13 mouse cellular contexts compared by ENCODE assay signal in the genomic region with DNA sequence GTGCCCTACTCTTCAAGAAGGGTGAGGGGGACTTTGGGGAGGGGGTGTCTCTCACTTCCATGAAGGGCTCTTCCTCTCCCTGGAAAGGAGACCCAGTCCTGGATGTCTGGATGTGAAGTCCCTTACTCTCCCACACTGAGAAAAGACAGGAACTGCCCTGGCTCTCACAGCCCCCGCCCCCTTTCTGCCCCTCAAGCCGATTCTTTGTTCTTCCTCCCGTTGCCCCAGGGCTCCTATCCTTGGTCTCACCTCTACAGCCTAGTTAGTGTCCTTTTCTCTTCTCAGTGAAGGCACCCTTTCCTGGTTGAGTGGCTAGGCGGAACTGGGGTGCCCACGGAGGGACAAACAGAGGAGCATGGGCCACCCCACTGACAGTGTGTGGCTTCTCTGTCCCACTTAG. TPM values are rescaled to one million over a fixed set of nuclear protein-coding genes. Genes with fewer than 3 reads are reported as not detected.
DNase-seq lines count a peak whose midpoint lies in the region; ATAC-seq and TF ChIP-seq lines count a peak whose summit lies in the region.
"Had no signal": no experiment of that assay in that cellular context is flagged by ENCODE, and none has a peak within 500 bp of the region (broad histone marks: within the 10 kb centered on the region; RNA-seq: fewer than 3 reads in every experiment).

A gene (minus strand): TSS at position 101 of the 400 bp plus-strand sequence.

- intact Hi-C loops in heart, postnatal 14 days (cut with DNase I) = no loop called here

- H3K9ac ChIP-seq in heart, postnatal 0 days (replicated peaks; ENCODE audit: low read depth, low read length) = no peak within 1 kb of the TSS
- H3K9ac ChIP-seq in embryonic facial prominence, embryonic 11.5 days (replicated peaks; ENCODE audit: low read length) = peak within 1 kb of the TSS; percentile 40
- no peak within 1 kb of the TSS for H3K9ac ChIP-seq in intestine, embryonic 15.5 days
- 0 out of 2 replicates have a peak within 1 kb of the TSS, but pooled peaks have one; percentile 20 for H3K9ac ChIP-seq in midbrain, embryonic 14.5 days (replicated peaks; ENCODE audit: low read length)

- 55% methylated on average over 5 of the region's 5 CpGs for WGBS in heart, postnatal 0 days
- WGBS in embryonic facial prominence, embryonic 11.5 days = 37% methylated on average over 5 of the region's 5 CpGs
- whole genome bisulfite sequencing in intestine, embryonic 15.5 days = 42% methylated on average over 5 of the region's 5 CpGs
- 47% methylated on average over 5 of the region's 5 CpGs for WGBS in midbrain, embryonic 14.5 days

- peak within 1 kb of the TSS; percentile 19 for H3K4me3 ChIP-seq in heart, postnatal 0 days (ENCODE audit: low read depth, low read length)
- H3K4me3 ChIP-seq in embryonic facial prominence, embryonic 11.5 days (ENCODE audit: low read depth, low read length) = peak within 1 kb of the TSS; percentile 21
- 0 out of 2 replicates have a peak within 1 kb of the TSS, but pooled peaks have one; percentile 15 for H3K4me3 ChIP-seq in intestine, embryonic 15.5 days (replicated peaks)
- H3K4me3 ChIP-seq in midbrain, embryonic 14.5 days (replicated peaks; ENCODE audit: low read depth, low read length) = no peak within 1 kb of the TSS

- DNase-seq in heart, postnatal 0 days (ENCODE audit: low spot score) = no peak
- DNase-seq in heart, postnatal 14 days = no peak
- no peak for DNase-seq in embryonic facial prominence, embryonic 11.5 days (ENCODE audit: low spot score)
- no peak for DNase-seq in midbrain, embryonic 14.5 days
- no peak for DNase-seq in urinary bladder, adult 18-20 months (ENCODE audit: low spot score in 2 of 2)
- DNase-seq in right cerebral cortex, postnatal 4 days = no peak
- DNase-seq: gastrocnemius, postnatal 25 days; kidney, adult 9 months; lung, postnatal 36 days; thymus, postnatal 4 days had no signal

- no peak for TF ChIP-seq CTCF in heart, postnatal 0 days (IDR thresholded peaks at IDR 0.05; ENCODE audit: low read depth)

- TF ChIP-seq EP300 in heart, postnatal 0 days (IDR thresholded peaks at IDR 0.05; ENCODE audit: low read depth) = no peak

- H3K4me2 ChIP-seq in heart, postnatal 0 days (ENCODE audit: low read depth, low read length) = no peak within 1 kb of the TSS
- no peak within 1 kb of the TSS for H3K4me2 ChIP-seq in embryonic facial prominence, embryonic 11.5 days (ENCODE audit: low read depth, low read length)
- H3K4me2 ChIP-seq in intestine, embryonic 15.5 days (replicated peaks) = 0 out of 2 replicates have a peak within 1 kb of the TSS, but pooled peaks have one; percentile 9
- H3K4me2 ChIP-seq in midbrain, embryonic 14.5 days (ENCODE audit: low read length) = no peak within 1 kb of the TSS

- no peak for ATAC-seq in heart, postnatal 0 days (ENCODE audit: insufficient read depth, low read depth)
- ATAC-seq in embryonic facial prominence, embryonic 11.5 days (replicated peaks; ENCODE audit: insufficient number of reproducible peaks, low FRiP score, low TSS enrichment, low read depth) = no peak
- no peak for ATAC-seq in intestine, embryonic 15.5 days
- no peak for ATAC-seq in midbrain, embryonic 14.5 days (ENCODE audit: low FRiP score, low TSS enrichment)
- no peak for ATAC-seq in cerebellum, adult (ENCODE audit: insufficient number of reproducible peaks, low FRiP score, low TSS enrichment)

- H3K27ac ChIP-seq in heart, postnatal 0 days (ENCODE audit: low read depth) = no peak within 1 kb of the TSS
- H3K27ac ChIP-seq in embryonic facial prominence, embryonic 11.5 days (replicated peaks; ENCODE audit: low read depth, low read length) = 0 out of 2 replicates have a peak within 1 kb of the TSS, but pooled peaks have one; percentile 35
- peak within 1 kb of the TSS; percentile 13; the same call in 1 of the 2 replicates for H3K27ac ChIP-seq in intestine, embryonic 15.5 days
- H3K27ac ChIP-seq in midbrain, embryonic 14.5 days (replicated peaks; ENCODE audit: low read depth, low read length) = no peak within 1 kb of the TSS

- no peaks in the 10 kb centered on the region for H3K36me3 ChIP-seq in heart, postnatal 0 days (replicated peaks; ENCODE audit: control insufficient read depth, insufficient read depth, low read length)
- H3K36me3 ChIP-seq in embryonic facial prominence, embryonic 11.5 days (replicated peaks; ENCODE audit: control insufficient read depth, insufficient read depth, low read depth, low read length) = no peaks in the 10 kb centered on the region
- H3K36me3 ChIP-seq in intestine, embryonic 15.5 days = no peaks in the 10 kb centered on the region
- no peaks in the 10 kb centered on the region for H3K36me3 ChIP-seq in midbrain, embryonic 14.5 days (ENCODE audit: control insufficient read depth, insufficient read depth, low read length)
- H3K36me3 ChIP-seq: G1E had no signal

- H3K27me3 ChIP-seq in heart, postnatal 0 days (ENCODE audit: control insufficient read depth, insufficient read depth, low read length) = peaks cover 55% of the 10 kb centered on the region
- H3K27me3 ChIP-seq in embryonic facial prominence, embryonic 11.5 days (ENCODE audit: control insufficient read depth, insufficient read depth, low read length) = peaks cover 36% of the 10 kb centered on the region
- H3K27me3 ChIP-seq in intestine, embryonic 15.5 days (replicated peaks) = peaks cover 67% of the 10 kb centered on the region
- H3K27me3 ChIP-seq in midbrain, embryonic 14.5 days (ENCODE audit: control insufficient read depth, insufficient read depth, low read length) = peaks cover 36% of the 10 kb centered on the region

- H3K9me3 ChIP-seq in heart, postnatal 0 days (replicated peaks; ENCODE audit: control insufficient read depth, low read length) = no peaks in the 10 kb centered on the region
- no peaks in the 10 kb centered on the region for H3K9me3 ChIP-seq in embryonic facial prominence, embryonic 11.5 days (replicated peaks; ENCODE audit: control insufficient read depth, low read length)
- no peaks in the 10 kb centered on the region for H3K9me3 ChIP-seq in intestine, embryonic 15.5 days
- no peaks in the 10 kb centered on the region for H3K9me3 ChIP-seq in midbrain, embryonic 14.5 days (ENCODE audit: control insufficient read depth, low read length)
- H3K9me3 ChIP-seq: G1E had no signal

- no peaks in the 10 kb centered on the region for H3K4me1 ChIP-seq in heart, postnatal 0 days (ENCODE audit: control insufficient read depth, insufficient read depth)
- H3K4me1 ChIP-seq in embryonic facial prominence, embryonic 11.5 days (ENCODE audit: control insufficient read depth, insufficient read depth, low read length) = no peaks in the 10 kb centered on the region
- H3K4me1 ChIP-seq in intestine, embryonic 15.5 days (replicated peaks) = 0 out of 2 replicates have a peak, but pooled peaks cover 8% of the 10 kb centered on the region
- 0 out of 2 replicates have a peak, but pooled peaks cover 6% of the 10 kb centered on the region for H3K4me1 ChIP-seq in midbrain, embryonic 14.5 days (ENCODE audit: control insufficient read depth, insufficient read depth, low read length)

RNA-seq across cellular contexts. Expression of the gene that starts here (rescaled TPM):
- 0.31 and 0.53 TPM in 2 replicates for total RNA-seq in heart, postnatal 0 days (2014; rRNA removed; ENCODE audit: low replicate concordance)
- 0.12 and 0.34 TPM in 2 replicates for polyA plus RNA-seq in heart, postnatal 0 days (2015; fragmentation: Nextera tagmentation; extraction: Ambion mirVana)
- 1 to 10 TPM; 1.6 to 1.8 TPM for total RNA-seq in heart, postnatal 14 days (2021)
- polyA plus RNA-seq in embryonic facial prominence, embryonic 11.5 days (2014; fragmentation: Nextera tagmentation; extraction: Ambion mirVana) = 11.6 and 12.2 TPM in 2 replicates
- 7.9 and 8.2 TPM in 2 replicates for polyA plus RNA-seq in intestine, embryonic 15.5 days (2015; fragmentation: Nextera tagmentation; extraction: Ambion mirVana)
- 1.5 and 2.3 TPM in 2 replicates for polyA plus RNA-seq in midbrain, embryonic 14.5 days (2014; fragmentation: Nextera tagmentation; extraction: Ambion mirVana)
- polyA plus RNA-seq: G1E had no signal

Comparison
In these comparisons a context has a peak if more than half of its experiments do, and no peak if none do; other contexts are left out.
1. H3K27ac ChIP-seq: peak in embryonic facial prominence, embryonic 11.5 days (single experiment) and intestine, embryonic 15.5 days (single experiment); none in heart, postnatal 0 days (single experiment) and midbrain, embryonic 14.5 days (single experiment).
2. H3K9ac ChIP-seq: peak in embryonic facial prominence, embryonic 11.5 days (single experiment) and midbrain, embryonic 14.5 days (single experiment); none in heart, postnatal 0 days (single experiment) and intestine, embryonic 15.5 days (single experiment).